Mouse (Mus musculus) MEL (cell line): ENCODE results near the gene Tppp3. TPM values are rescaled to one million over a fixed set of nuclear protein-coding genes. Genes with fewer than 3 reads are reported as not detected.

Experiments used
- DNase-seq: peaks from one replicate; pipeline ENCODE4 v3.0.0; 2011; ENCODE audit warnings: low read depth, low spot score
- H3K27ac ChIP-seq: 2 replicates; pipeline ENCODE4 v1.5.1; 2012; ENCODE audit warnings: low read depth, mild to moderate bottlenecking, control low read depth, low read length, moderate library complexity; ENCODE audit not compliant: control insufficient read depth
- H3K27me3 ChIP-seq, 2 experiments: fragments of 150-350 bp in 1 of 2; sonication (generic) in 1 of 2; 2 replicates each; pipeline ENCODE4 v1.6.1; 2012; ENCODE audit warnings: low read length in 2 of 2, mild to moderate bottlenecking in 2 of 2, improper control_type of control experiment in 1 of 2, moderate library complexity in 1 of 2; ENCODE audit not compliant: insufficient read depth in 2 of 2, control insufficient read depth in 1 of 2
- H3K36me3 ChIP-seq, 2 experiments: 2 replicates each; pipeline ENCODE4 v1.6.1; 2012 to 2014; ENCODE audit warnings: low read length in 2 of 2, improper control_type of control experiment in 1 of 2, inconsistent platforms in 1 of 2, mild to moderate bottlenecking in 1 of 2; ENCODE audit not compliant: insufficient read depth in 2 of 2, control insufficient read depth in 1 of 2
- H3K4me1 ChIP-seq, 2 experiments: fragments of 150-350 bp in 1 of 2; sonication (generic) in 1 of 2; 2 replicates each; pipeline ENCODE4 v1.6.1; 2012; ENCODE audit warnings: low read length in 2 of 2, improper control_type of control experiment in 1 of 2, mild to moderate bottlenecking in 1 of 2; ENCODE audit not compliant: insufficient read depth in 2 of 2, control insufficient read depth in 1 of 2
- H3K4me3 ChIP-seq, 2 experiments: fragments of 150-350 bp in 1 of 2; sonication (generic) in 1 of 2; 2 replicates each; pipeline ENCODE4 v1.5.1; 2012; ENCODE audit warnings: low read depth in 2 of 2, low read length in 2 of 2, mild to moderate bottlenecking in 2 of 2, moderate library complexity in 2 of 2, control low read depth in 1 of 2, improper control_type of control experiment in 1 of 2; ENCODE audit not compliant: control insufficient read depth in 1 of 2, insufficient read depth in 1 of 2
- H3K79me2 ChIP-seq: 2 replicates; pipeline ENCODE4 v1.6.1; 2012; ENCODE audit warnings: mild to moderate bottlenecking, low read length, moderate library complexity; ENCODE audit not compliant: control insufficient read depth, poor library complexity, insufficient read depth
- H3K9ac ChIP-seq: 2 replicates; pipeline ENCODE4 v1.6.1; 2012; ENCODE audit warnings: low read depth, mild to moderate bottlenecking, control low read depth, low read length, moderate library complexity; ENCODE audit not compliant: control insufficient read depth, poor library complexity, severe bottlenecking
- H3K9me3 ChIP-seq: fragments of 150-350 bp; sonication (generic); replicated peaks from 2 replicates; pipeline ENCODE4 v1.6.1; 2012; ENCODE audit warnings: mild to moderate bottlenecking, low read length, improper control_type of control experiment, moderate library complexity; ENCODE audit not compliant: insufficient read depth
- CHD1 ChIP-seq: IDR thresholded peaks from 2 replicates; pipeline ENCODE4 v1.6.1; 2012; ENCODE audit warnings: low read depth, mild to moderate bottlenecking, inconsistent platforms, low read length, improper control_type of control experiment
- CHD2 ChIP-seq: IDR thresholded peaks from 2 replicates; pipeline ENCODE4 v1.6.1; 2011; ENCODE audit warnings: low read length, improper control_type of control experiment
- E2F4 ChIP-seq: IDR thresholded peaks from 2 replicates; pipeline ENCODE4 v1.6.1; 2011; ENCODE audit warnings: low read depth, low read length, improper control_type of control experiment, borderline replicate concordance
- ELF1 ChIP-seq: IDR thresholded peaks from 2 replicates; pipeline ENCODE4 v1.6.1; 2014; ENCODE audit warnings: low read depth, mild to moderate bottlenecking, inconsistent platforms, low read length, improper control_type of control experiment, moderate library complexity
- EP300 ChIP-seq, 2 experiments: IDR thresholded peaks; 2 replicates each; pipeline ENCODE4 v1.6.1; 2011; ENCODE audit warnings: improper control_type of control experiment in 2 of 2, low read length in 2 of 2, low read depth in 1 of 2, mild to moderate bottlenecking in 1 of 2
- ETS1 ChIP-seq: IDR thresholded peaks from 2 replicates; pipeline ENCODE4 v1.6.1; 2012; ENCODE audit warnings: low read depth, mild to moderate bottlenecking, inconsistent platforms, low read length, improper control_type of control experiment, moderate library complexity
- GABPA ChIP-seq: IDR thresholded peaks from 2 replicates; pipeline ENCODE4 v1.6.1; 2012; ENCODE audit warnings: low read depth, mild to moderate bottlenecking, inconsistent platforms, low read length, improper control_type of control experiment, moderate library complexity
- GATA1 ChIP-seq: IDR thresholded peaks from 2 replicates; pipeline ENCODE4 v1.6.1; 2011; ENCODE audit warnings: low read depth, low read length, improper control_type of control experiment
- HCFC1 ChIP-seq: IDR thresholded peaks from 2 replicates; pipeline ENCODE4 v1.6.1; 2012; ENCODE audit warnings: low read depth, mild to moderate bottlenecking, inconsistent platforms, low read length, improper control_type of control experiment, moderate library complexity
- JUND ChIP-seq: IDR thresholded peaks from 2 replicates; pipeline ENCODE4 v1.6.1; 2011; ENCODE audit warnings: low read depth, mild to moderate bottlenecking, improper control_type of control experiment, low read length
- KAT2A ChIP-seq: conservative IDR thresholded peaks from 2 replicates; pipeline ENCODE4 v1.6.1; 2012; ENCODE audit warnings: low read depth, low read length, improper control_type of control experiment, inconsistent platforms
- MAFK ChIP-seq: IDR thresholded peaks from 2 replicates; pipeline ENCODE4 v1.6.1; 2011; ENCODE audit warnings: low read depth, mild to moderate bottlenecking, low read length, improper control_type of control experiment, borderline replicate concordance
- MAZ ChIP-seq: IDR thresholded peaks from 2 replicates; pipeline ENCODE4 v1.6.1; 2012; ENCODE audit warnings: low read depth, mild to moderate bottlenecking, inconsistent platforms, low read length, improper control_type of control experiment
- MEF2A ChIP-seq: IDR thresholded peaks from 2 replicates; pipeline ENCODE4 v1.6.1; 2014; ENCODE audit warnings: low read depth, mild to moderate bottlenecking, inconsistent platforms, low read length, improper control_type of control experiment; ENCODE audit not compliant: poor library complexity, insufficient replicate concordance, severe bottlenecking; ENCODE audit errors: extremely low read depth
- MXI1 ChIP-seq: IDR thresholded peaks from 2 replicates; pipeline ENCODE4 v1.6.1; 2011; ENCODE audit warnings: mild to moderate bottlenecking, low read depth, low read length, improper control_type of control experiment
- NELFE ChIP-seq: IDR thresholded peaks from 2 replicates; pipeline ENCODE4 v1.6.1; 2011; ENCODE audit warnings: low read depth, low read length, improper control_type of control experiment
- POLR2A ChIP-seq, 2 experiments: IDR thresholded peaks; 2 replicates each; pipeline ENCODE4 v1.6.1; 2011 to 2012; ENCODE audit warnings: low read length in 2 of 2, mild to moderate bottlenecking in 2 of 2, control low read depth in 1 of 2, improper control_type of control experiment in 1 of 2, low read depth in 1 of 2, moderate library complexity in 1 of 2; ENCODE audit not compliant: control insufficient read depth in 1 of 2, insufficient read depth in 1 of 2, poor library complexity in 1 of 2
- RCOR1 ChIP-seq: IDR thresholded peaks from 2 replicates; pipeline ENCODE4 v1.6.1; 2012; ENCODE audit warnings: low read depth, mild to moderate bottlenecking, inconsistent platforms, low read length, improper control_type of control experiment
- SIN3A ChIP-seq: IDR thresholded peaks from 2 replicates; pipeline ENCODE4 v1.6.1; 2012; ENCODE audit warnings: low read length, improper control_type of control experiment, inconsistent platforms
- SMC3 ChIP-seq: IDR thresholded peaks from 2 replicates; pipeline ENCODE4 v1.6.1; 2011; ENCODE audit warnings: low read depth, low read length, improper control_type of control experiment
- TBP ChIP-seq: IDR thresholded peaks from 2 replicates; pipeline ENCODE4 v1.8.0; 2011; ENCODE audit warnings: low read depth, low read length, improper control_type of control experiment
- USF2 ChIP-seq, 2 experiments: IDR thresholded peaks; 2 replicates each; pipeline ENCODE4 v1.6.1; 2011 to 2012; ENCODE audit warnings: improper control_type of control experiment in 2 of 2, low read length in 2 of 2, borderline replicate concordance in 1 of 2, inconsistent platforms in 1 of 2, low read depth in 1 of 2, mild to moderate bottlenecking in 1 of 2; ENCODE audit not compliant: insufficient read depth in 1 of 2
- ZKSCAN1 ChIP-seq: IDR thresholded peaks from 2 replicates; pipeline ENCODE4 v1.6.1; 2012; ENCODE audit warnings: low read depth, mild to moderate bottlenecking, inconsistent platforms, low read length, improper control_type of control experiment, moderate library complexity
- ZNF384 ChIP-seq: IDR thresholded peaks from 2 replicates; pipeline ENCODE4 v1.6.1; 2012; ENCODE audit warnings: low read depth, mild to moderate bottlenecking, inconsistent platforms, low read length, improper control_type of control experiment
- polyA plus RNA-seq, 2 experiments: library from polyadenylated mRNA; stranded (reverse) in 1 of 2; unstranded in 1 of 2; fragments of >175 nt in 1 of 2; fragments of >200 nt in 1 of 2; gene quantifications; 2 replicates each; pipeline versions ENCODE4 v1.2.1 to v1.2.4; 2012; ENCODE audit warnings: low replicate concordance in 2 of 2, low read depth in 1 of 2; ENCODE audit not compliant: insufficient read length in 2 of 2, insufficient read depth in 1 of 2, missing spikeins in 1 of 2
- total RNA-seq: library from RNA; depleted of rRNA; stranded (reverse); fragments of 300-350 nt; gene quantifications from 2 replicates; pipeline ENCODE4 v1.2.3, GENCODE M21; 2012

Tppp3 gene
- total and polyA plus RNA-seq, 3 experiments, result 0.81 to 1.7 TPM; not detected in 1

DNA sequence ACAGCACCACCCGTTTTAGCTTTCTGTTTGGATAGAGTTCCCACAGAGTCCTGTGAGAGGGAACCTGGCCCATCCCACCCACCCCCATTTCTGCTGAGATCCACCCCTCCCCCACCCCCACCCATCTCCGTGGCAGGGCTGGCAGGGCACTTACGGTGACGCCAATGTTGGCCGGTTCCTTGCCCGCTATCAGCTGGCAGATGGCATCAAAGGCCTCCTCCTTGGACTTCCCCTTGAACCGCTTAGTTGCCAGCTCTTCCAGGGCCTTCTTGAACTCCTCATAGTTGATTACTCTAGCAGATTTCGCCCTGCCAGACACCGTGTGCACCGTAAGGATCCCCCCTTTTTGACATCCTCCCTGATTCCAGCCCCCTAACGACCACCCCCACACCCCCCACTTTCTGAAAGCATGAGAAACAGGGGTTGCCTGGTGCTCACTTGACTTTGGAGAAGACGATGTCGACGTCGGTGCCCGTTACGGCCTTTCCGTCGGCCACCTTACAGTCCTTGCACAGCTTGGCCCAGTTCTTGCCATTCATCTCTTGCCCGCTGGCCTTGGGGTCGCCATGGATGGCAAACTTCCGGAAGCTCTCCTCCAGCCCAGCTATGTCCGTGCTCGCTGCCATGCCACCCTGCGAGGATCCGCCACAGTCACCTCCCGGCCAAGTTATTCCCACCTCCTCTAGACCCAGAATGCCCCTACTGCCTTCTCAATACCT is 3.2 kb downstream of the Tppp3 start:
- Histone ChIP-seq H3K27me3 (no peaks in the 10 kb centered on the region; a peak in 1 of 4 replicates), H3K9me3 (no peaks in the 10 kb centered on the region), H3K36me3 (no peaks in the 10 kb centered on the region), H3K79me2 (no peaks in the 10 kb centered on the region), H3K4me1 (peaks cover 0 to 3% of the 10 kb centered on the region in 2 experiments; a peak in 1 of 4 replicates), H3K4me3 (no peak overlapping the region), H3K9ac (no peak overlapping the region), H3K27ac (no peak overlapping the region)
- TF ChIP-seq POLR2A (IDR thresholded peaks at IDR 0.05; ENCODE audit: control insufficient read depth in 1 of 2, insufficient read depth in 1 of 2, low read depth in 1 of 2, low read length in 2 of 2, poor library complexity in 1 of 2) (no peak), RCOR1 (no peak), USF2 (IDR thresholded peaks at IDR 0.05; ENCODE audit: borderline replicate concordance in 1 of 2, insufficient read depth in 1 of 2, low read depth in 1 of 2, low read length in 2 of 2) (no peak), ZNF384 (no peak), MEF2A (no peak), MAZ (no peak), TBP (no peak), ETS1 (no peak), NELFE (no peak), HCFC1 (no peak), E2F4 (no peak), JUND (no peak), EP300 (IDR thresholded peaks at IDR 0.05; ENCODE audit: low read depth in 1 of 2, low read length in 2 of 2) (no peak), GATA1 (no peak), ELF1 (no peak), GABPA (no peak), MAFK (no peak), SIN3A (no peak), KAT2A (no peak), SMC3 (no peak)
- no peak for DNase-seq

DNA sequence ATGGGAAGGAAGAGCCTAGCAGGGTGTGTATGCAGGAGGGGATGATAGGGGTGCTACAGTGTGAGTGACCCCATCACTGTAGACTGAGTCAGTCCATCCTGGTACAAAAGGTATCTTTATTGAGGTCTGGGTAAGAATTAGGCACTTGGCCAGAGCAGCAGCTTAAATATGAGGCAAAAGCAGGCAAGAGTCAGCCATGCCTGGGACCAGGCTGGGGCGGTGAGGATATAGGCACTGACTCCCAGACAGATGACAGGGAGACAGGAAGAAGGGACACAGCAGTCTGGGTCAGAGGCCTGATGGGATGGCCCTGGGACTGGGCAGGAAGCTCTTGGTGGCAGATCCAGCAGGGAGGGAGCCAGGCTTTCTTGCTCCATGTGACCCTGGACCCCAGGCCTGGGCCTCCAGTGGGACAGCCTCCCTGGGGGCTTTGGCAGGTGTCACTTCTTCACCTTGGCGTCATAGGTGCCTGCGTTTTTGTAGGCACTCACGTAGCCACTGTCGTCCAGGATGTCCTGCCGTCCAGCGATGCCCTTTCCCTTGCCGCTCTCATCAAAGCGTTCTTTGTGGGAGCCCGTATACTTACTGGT is 3.8 kb downstream of the Tppp3 start:
- TF ChIP-seq CHD1 (no peak), ETS1 (no peak), ZKSCAN1 (no peak), CHD2 (no peak), SIN3A (no peak), KAT2A (no peak), POLR2A (IDR thresholded peaks at IDR 0.05; ENCODE audit: control insufficient read depth in 1 of 2, insufficient read depth in 1 of 2, low read depth in 1 of 2, low read length in 2 of 2, poor library complexity in 1 of 2) (no peak), USF2 (IDR thresholded peaks at IDR 0.05; ENCODE audit: borderline replicate concordance in 1 of 2, insufficient read depth in 1 of 2, low read depth in 1 of 2, low read length in 2 of 2) (no peak), MXI1 (no peak)
- no peaks in the 10 kb centered on the region for H3K79me2 ChIP-seq
- H3K4me3 ChIP-seq, result no peak overlapping the region
- no peaks in the 10 kb centered on the region for H3K36me3 ChIP-seq
- H3K9ac ChIP-seq, result no peak overlapping the region
- no peak overlapping the region for H3K27ac ChIP-seq
- peaks cover 0 to 3% of the 10 kb centered on the region in 2 experiments; a peak in 1 of 4 replicates for H3K4me1 ChIP-seq
- H3K27me3 ChIP-seq, result no peaks in the 10 kb centered on the region; a peak in 1 of 4 replicates
- H3K9me3 ChIP-seq, result no peaks in the 10 kb centered on the region
- no peak for DNase-seq
